Mouse (Mus musculus) lung, postnatal 0 days (tissue): ENCODE data around the gene Klrk1. TPM values are rescaled to one million over a fixed set of nuclear protein-coding genes. Genes with fewer than 3 reads are reported as not detected.

ENCODE experiments used
- ATAC-seq: fragments of 200-750 bp; cut with Nextera tagmentation; 2 replicates; pipeline ENCODE4 v1.8.0; 2017; ENCODE audit warnings: moderate library complexity
- DNase-seq: peaks from one replicate; pipeline ENCODE4 v3.0.0-alpha.2; 2016; ENCODE audit warnings: low spot score
- H3K27ac ChIP-seq: fragments of 300-500 bp; sonication (generic); 2 replicates; pipeline ENCODE4 v1.5.1; 2014; ENCODE audit warnings: antibody characterized with exemption, mild to moderate bottlenecking, low read length, mixed read lengths
- H3K27me3 ChIP-seq: fragments of 300-500 bp; sonication (generic); replicated peaks from 2 replicates; pipeline ENCODE4 v1.6.1; 2014; ENCODE audit warnings: low read length, mixed read lengths; ENCODE audit not compliant: insufficient read depth
- H3K36me3 ChIP-seq: fragments of 300-500 bp; sonication (generic); 2 replicates; pipeline ENCODE4 v1.6.1; 2014; ENCODE audit warnings: low read length, mixed read lengths; ENCODE audit not compliant: insufficient read depth
- H3K4me1 ChIP-seq: fragments of 300-500 bp; sonication (generic); 2 replicates; pipeline ENCODE4 v1.6.1; 2014; ENCODE audit warnings: antibody characterized with exemption, low read depth, low read length, mixed read lengths; ENCODE audit not compliant: insufficient read depth
- H3K4me2 ChIP-seq: fragments of 300-500 bp; sonication (generic); replicated peaks from 2 replicates; pipeline ENCODE4 v1.6.1; 2014; ENCODE audit warnings: low read depth, mild to moderate bottlenecking, low read length, moderate library complexity, mixed read lengths
- H3K4me3 ChIP-seq: fragments of 300-500 bp; sonication (generic); 2 replicates; pipeline ENCODE4 v1.5.1; 2014; ENCODE audit warnings: low read depth, low read length
- H3K9ac ChIP-seq: fragments of 300-500 bp; sonication (generic); replicated peaks from 2 replicates; pipeline ENCODE4 v1.6.1; 2014; ENCODE audit warnings: low read depth, mild to moderate bottlenecking
- H3K9me3 ChIP-seq: fragments of 300-500 bp; sonication (generic); 2 replicates; pipeline ENCODE4 v1.6.1; 2016; ENCODE audit warnings: low read length, mixed read lengths
- CTCF ChIP-seq: IDR thresholded peaks from 2 replicates; pipeline ENCODE4 v1.5.1; 2016; ENCODE audit warnings: antibody characterized with exemption, mild to moderate bottlenecking
- EP300 ChIP-seq: IDR thresholded peaks from 2 replicates; pipeline ENCODE4 v1.6.1; 2016; ENCODE audit warnings: antibody characterized with exemption, mild to moderate bottlenecking, control low read depth
- WGBS: fragments of 180-500 bp; shearing (Covaris S2); extraction: QIAGEN DNeasy Blood & Tissue Kit; methylation state at CpG from one replicate; pipeline ENCODE4 v1.1.7; 2014; 5-methylcytosine and 5-hydroxymethylcytosine counted together
- polyA plus RNA-seq: library from polyadenylated mRNA; unstranded; fragments of >200 nt; fragmentation: Nextera tagmentation; extraction: Ambion mirVana; gene quantifications from 2 replicates; pipeline ENCODE4 v1.2.1, GENCODE M21; 2015

The Klrk1 gene
- polyA plus RNA-seq, 1 experiment from 2014 or later: 0.57 TPM

DNA sequence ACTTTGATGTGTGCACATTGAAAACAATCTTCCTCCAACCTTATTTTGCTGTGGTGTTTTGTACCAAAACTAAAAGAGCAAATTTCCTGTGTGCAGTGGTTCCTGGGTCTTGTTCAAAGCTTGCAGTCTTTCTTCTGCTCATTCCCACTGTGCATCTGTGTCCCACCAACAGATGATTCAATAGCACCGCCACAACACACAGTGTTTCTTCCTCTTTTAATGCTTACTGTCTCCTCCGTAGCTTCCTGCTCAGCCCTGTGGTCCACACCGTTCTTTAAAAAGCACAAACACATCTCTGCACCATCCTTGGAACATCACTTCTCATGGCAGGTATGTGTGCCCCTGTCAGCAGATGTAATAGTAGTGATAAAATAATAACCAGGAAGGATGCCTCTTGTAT is 32.2 kb downstream of the Klrk1 start, which contains the start of gene Klrd1:
TSS of gene Klrd1 (plus strand) at position 275 of the 400 bp plus-strand sequence.
- TF ChIP-seq CTCF: no peak

DNA sequence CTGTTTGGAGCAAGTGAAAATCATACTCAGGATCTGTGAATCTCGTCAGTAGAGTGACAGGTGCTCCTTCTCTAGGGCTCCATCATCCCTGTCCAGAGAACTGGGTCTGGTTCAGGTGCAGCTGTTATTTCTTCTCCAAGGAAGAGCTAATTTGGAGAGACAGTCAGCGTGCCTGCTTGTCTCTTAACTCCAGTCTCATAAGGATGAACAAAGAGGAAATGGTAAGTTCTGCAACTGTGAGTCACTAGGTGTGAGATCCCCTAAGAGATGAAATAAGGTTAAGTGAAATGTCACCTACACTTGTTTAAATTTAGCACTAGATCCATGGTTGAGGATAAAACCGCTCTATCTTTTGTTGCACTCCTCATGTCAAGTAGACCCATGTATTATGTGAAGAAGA is 40.6 kb downstream of the Klrk1 start:
- no peak overlapping the region for H3K9ac ChIP-seq
- TF ChIP-seq CTCF: no peak
- no peak for TF ChIP-seq EP300
- no peaks in the 10 kb centered on the region for H3K9me3 ChIP-seq
- H3K36me3 ChIP-seq: no peaks in the 10 kb centered on the region
- no peaks in the 10 kb centered on the region for H3K27me3 ChIP-seq
- no peak overlapping the region for H3K4me2 ChIP-seq
- DNase-seq (no peak), ATAC-seq (no peak)
- 60% methylated on average over 3 of the region's 3 CpGs for WGBS
- H3K4me3 ChIP-seq: no peak overlapping the region
- H3K27ac ChIP-seq: no peak overlapping the region
- H3K4me1 ChIP-seq: no peaks in the 10 kb centered on the region

More for the DNA sequence above, 32.2 kb downstream of the Klrk1 start, which contains the start of gene Klrd1:
- 72% methylated on average over 3 of the region's 3 CpGs for WGBS
- Histone ChIP-seq H3K27me3 (no peaks in the 10 kb centered on the region), H3K36me3 (no peaks in the 10 kb centered on the region), H3K4me3 (no peak within 1 kb of the TSS), H3K27ac (no peak within 1 kb of the TSS), H3K4me1 (no peaks in the 10 kb centered on the region), H3K4me2 (no peak within 1 kb of the TSS), H3K9me3 (no peaks in the 10 kb centered on the region), H3K9ac (no peak within 1 kb of the TSS)
- ATAC-seq (no peak), DNase-seq (no peak)

DNA sequence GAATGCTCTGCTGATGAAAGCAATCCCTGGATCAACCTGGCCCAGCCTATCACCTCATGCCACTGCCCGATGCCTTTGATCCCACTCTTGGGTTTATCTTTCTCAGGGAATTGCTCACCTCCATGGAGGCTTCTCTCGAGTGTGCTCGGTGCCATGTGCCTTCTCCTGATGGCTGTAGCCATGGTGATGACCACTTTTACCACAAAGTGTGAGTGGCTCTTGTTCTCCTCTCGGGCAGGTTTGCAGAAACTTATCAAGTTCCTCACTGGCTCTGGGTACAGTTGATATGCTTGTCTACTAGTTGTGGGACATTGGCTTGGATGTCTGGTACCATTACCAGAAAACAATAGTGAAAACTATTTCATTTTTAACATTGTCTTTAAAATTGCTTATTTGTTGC is 41.8 kb downstream of the Klrk1 start:
- Histone ChIP-seq H3K4me3 (no peak overlapping the region), H3K36me3 (no peaks in the 10 kb centered on the region), H3K4me2 (no peak overlapping the region), H3K27ac (no peak overlapping the region), H3K4me1 (no peaks in the 10 kb centered on the region), H3K9ac (no peak overlapping the region), H3K27me3 (no peaks in the 10 kb centered on the region), H3K9me3 (no peaks in the 10 kb centered on the region)
- DNase-seq (no peak), ATAC-seq (no peak)
- 50% methylated on average over 4 of the region's 4 CpGs for WGBS
- no peak for TF ChIP-seq EP300
- no peak for TF ChIP-seq CTCF

DNA sequence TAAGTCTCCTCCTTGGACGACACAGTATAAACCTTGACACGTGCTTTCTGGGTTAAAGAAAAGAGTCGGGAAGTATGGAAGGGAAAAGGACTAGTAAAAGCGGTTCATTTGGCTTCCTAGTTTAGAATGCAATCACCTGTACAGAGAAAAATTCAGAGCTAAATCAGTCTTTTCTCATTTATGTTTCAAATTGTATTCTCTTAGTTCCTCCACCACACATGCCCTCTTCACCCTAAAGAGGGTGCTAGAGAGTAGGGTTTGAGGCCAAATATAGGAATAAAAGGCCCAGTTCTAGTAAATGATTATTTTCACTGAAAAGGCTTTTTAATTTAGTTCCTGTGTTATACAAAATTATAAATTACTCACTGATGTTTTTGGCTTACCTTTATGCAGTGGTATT is 42.4 kb downstream of the Klrk1 start:
- Histone ChIP-seq H3K4me2 (no peak overlapping the region), H3K9me3 (no peaks in the 10 kb centered on the region), H3K27me3 (no peaks in the 10 kb centered on the region), H3K9ac (no peak overlapping the region), H3K36me3 (no peaks in the 10 kb centered on the region), H3K4me1 (no peaks in the 10 kb centered on the region), H3K27ac (no peak overlapping the region), H3K4me3 (no peak overlapping the region)
- no peak for TF ChIP-seq EP300
- peak; percentile 47 for TF ChIP-seq CTCF
- no peak for ATAC-seq
- DNase-seq: no peak
- 52% methylated on average over 4 of the region's 4 CpGs for WGBS

DNA sequence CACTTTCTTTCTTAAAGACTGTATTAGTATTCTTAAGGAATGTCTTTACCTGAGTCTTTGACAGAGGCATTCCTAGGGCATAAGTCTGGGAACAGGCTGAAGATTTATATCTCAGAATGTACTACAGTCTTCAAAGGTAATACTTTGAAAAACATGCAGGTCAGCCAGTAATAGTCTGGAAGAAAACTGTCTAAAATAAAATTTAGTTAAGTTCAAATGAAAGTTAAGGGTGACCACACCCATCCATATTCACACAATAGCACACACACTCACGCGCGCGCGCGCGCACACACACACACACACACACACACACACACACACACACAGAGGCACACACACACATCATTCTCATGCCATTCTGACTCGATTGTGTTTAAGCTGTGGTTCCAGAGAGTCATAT is 46.1 kb downstream of the Klrk1 start, which contains the start of gene Klre1:
TSS of gene Klre1 (plus strand) at position 301 of the 400 bp plus-strand sequence.
- no peak within 1 kb of the TSS for H3K4me2 ChIP-seq
- no peak within 1 kb of the TSS for H3K27ac ChIP-seq
- no peak for TF ChIP-seq CTCF
- no peak for TF ChIP-seq EP300
- 91% methylated on average over 8 of the region's 8 CpGs for WGBS
- no peak within 1 kb of the TSS for H3K9ac ChIP-seq
- H3K27me3 ChIP-seq: no peaks in the 10 kb centered on the region
- ATAC-seq (no peak), DNase-seq (no peak)
- no peaks in the 10 kb centered on the region for H3K4me1 ChIP-seq
- H3K36me3 ChIP-seq: no peaks in the 10 kb centered on the region
- H3K9me3 ChIP-seq: no peaks in the 10 kb centered on the region
- no peak within 1 kb of the TSS for H3K4me3 ChIP-seq

DNA sequence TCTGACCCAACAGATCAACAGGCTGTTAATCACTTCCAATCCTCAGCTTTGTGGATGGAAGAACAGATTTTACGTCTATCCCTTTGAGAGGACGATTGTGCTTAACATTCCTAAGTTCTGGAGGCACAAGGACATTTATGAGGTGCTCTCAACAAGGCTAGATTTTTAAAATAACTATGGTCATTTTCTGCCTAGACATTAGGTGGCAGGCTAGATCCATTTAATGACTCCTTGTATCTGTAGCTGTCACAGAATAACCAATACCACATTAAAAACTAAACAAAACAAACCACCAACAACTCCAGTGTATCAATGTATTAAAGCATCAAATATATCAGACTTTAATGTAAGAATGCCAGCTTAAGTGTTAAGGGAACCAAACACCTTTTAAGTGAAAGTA is 48.3 kb downstream of the Klrk1 start:
- DNase-seq: peak; percentile 7
- no peaks in the 10 kb centered on the region for H3K36me3 ChIP-seq
- H3K27ac ChIP-seq: no peak overlapping the region
- no peaks in the 10 kb centered on the region for H3K9me3 ChIP-seq
- H3K4me1 ChIP-seq: no peaks in the 10 kb centered on the region
- H3K4me3 ChIP-seq: no peak overlapping the region
- TF ChIP-seq CTCF (peak; percentile 31), EP300 (no peak)
- no peak overlapping the region for H3K9ac ChIP-seq
- WGBS: 11% methylated on average over 2 of the region's 2 CpGs
- ATAC-seq: no peak
- H3K4me2 ChIP-seq: no peak overlapping the region
- no peaks in the 10 kb centered on the region for H3K27me3 ChIP-seq

DNA sequence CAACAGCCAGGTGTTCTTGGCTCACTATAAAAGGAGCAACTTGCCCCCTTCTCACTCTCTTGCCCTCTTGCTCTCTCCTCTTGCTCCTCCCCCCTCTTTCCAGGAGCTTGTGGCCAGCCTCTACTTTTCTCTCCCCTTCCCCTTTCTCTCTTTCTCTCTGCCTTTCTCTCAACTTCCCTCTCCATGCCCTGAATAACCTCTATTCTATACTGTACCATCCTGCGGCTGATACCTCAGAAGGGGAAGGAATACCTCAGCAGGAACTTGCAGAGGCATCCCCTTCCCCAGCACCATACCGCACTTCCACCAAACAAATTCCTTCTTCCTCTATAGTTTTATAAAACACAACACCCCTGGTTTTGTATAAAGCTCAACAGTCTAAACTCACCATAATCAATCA is 58.4 kb downstream of the Klrk1 start:
- Histone ChIP-seq H3K36me3 (no peaks in the 10 kb centered on the region), H3K9me3 (no peaks in the 10 kb centered on the region), H3K4me2 (no peak overlapping the region), H3K4me3 (no peak overlapping the region), H3K27ac (no peak overlapping the region), H3K4me1 (no peaks in the 10 kb centered on the region), H3K27me3 (no peaks in the 10 kb centered on the region), H3K9ac (no peak overlapping the region)
- TF ChIP-seq EP300 (no peak), CTCF (no peak)
- ATAC-seq (no peak), DNase-seq (no peak)
- WGBS: 63% methylated on average over 2 of the region's 2 CpGs

Other genes starting within 250 kb of the Klrk1 start
- 1.2 and 1.5 TPM in 2 replicates for gene Clec12b, start 238.0 kb downstream of the Klrk1 start, polyA plus RNA-seq
- gene Clec1b, start 226.6 kb downstream of the Klrk1 start, polyA plus RNA-seq: 7.8 and 8.3 TPM in 2 replicates
- 2.7 and 3.6 TPM in 2 replicates for gene Clec9a, start 215.0 kb downstream of the Klrk1 start, polyA plus RNA-seq
- gene Clec1a, start 171.9 kb downstream of the Klrk1 start, polyA plus RNA-seq: 111 and 132 TPM in 2 replicates
- 2.7 and 4.3 TPM in 2 replicates for gene Olr1, start 116.7 kb downstream of the Klrk1 start, polyA plus RNA-seq
- gene Tmem52b, start 111.3 kb downstream of the Klrk1 start, polyA plus RNA-seq: not detected in 2 replicates
- gene Gabarapl1, start 90.7 kb downstream of the Klrk1 start, polyA plus RNA-seq: 78.8 and 82.3 TPM in 2 replicates
- 0.08 and 0.29 TPM in 2 replicates for gene Klre1, start 46.0 kb downstream of the Klrk1 start, polyA plus RNA-seq
- 0.93 and 1.4 TPM in 2 replicates for gene Klrd1, start 32.1 kb downstream of the Klrk1 start, polyA plus RNA-seq
- not detected in 2 replicates for gene Klrc3, start 19.5 kb upstream of the Klrk1 start, polyA plus RNA-seq
- gene Klrc2, start 36.8 kb upstream of the Klrk1 start, polyA plus RNA-seq: 0.13 TPM in 1 of 2 replicates, not detected in the other
- 0.30 and 0.61 TPM in 2 replicates for gene Klrc1, start 55.1 kb upstream of the Klrk1 start, polyA plus RNA-seq
- gene Klri1, start 93.3 kb upstream of the Klrk1 start, polyA plus RNA-seq: not detected in 2 replicates
- 0.04 TPM in 1 of 2 replicates, not detected in the other for gene Klri2, start 116.6 kb upstream of the Klrk1 start, polyA plus RNA-seq
- gene Gm156, start 160.4 kb upstream of the Klrk1 start, polyA plus RNA-seq: not detected in 2 replicates
- gene Gm17631, start 238.8 kb upstream of the Klrk1 start, polyA plus RNA-seq: not detected in 2 replicates